ENCODE assay signal across 26 mouse cellular contexts in genomic region chr12:105458791-105459190, GRCm38 (mm10). TPM values are rescaled to one million over a fixed set of nuclear protein-coding genes. Genes with fewer than 3 reads are reported as not detected.
DNase-seq lines count a peak whose midpoint lies in the region; ATAC-seq and TF ChIP-seq lines count a peak whose summit lies in the region.
"Had no signal": no experiment of that assay in that cellular context is flagged by ENCODE, and none has a peak within 500 bp of the region (broad histone marks: within the 10 kb centered on the region; RNA-seq: fewer than 3 reads in every experiment).

No protein-coding gene starts in this region.

- H3K9me3 ChIP-seq in hindbrain, embryonic 13.5 days, result no peaks in the 10 kb centered on the region
- no peaks in the 10 kb centered on the region for H3K9me3 ChIP-seq in hindbrain, postnatal 0 days (ENCODE audit: low read length)
- H3K9me3 ChIP-seq: embryonic facial prominence, embryonic 10.5 days; embryonic facial prominence, embryonic 13.5 days; forebrain, embryonic 12.5 days; forebrain, embryonic 15.5 days; heart, embryonic 12.5 days; heart, embryonic 15.5 days; hindbrain, embryonic 15.5 days had no signal

- no peak overlapping the region for H3K4me3 ChIP-seq in hindbrain, embryonic 13.5 days
- H3K4me3 ChIP-seq in hindbrain, postnatal 0 days (ENCODE audit: low read length), result no peak overlapping the region
- H3K4me3 ChIP-seq: embryonic facial prominence, embryonic 10.5 days; embryonic facial prominence, embryonic 13.5 days; erythroblast, embryonic 14.5 days; forebrain, embryonic 12.5 days; forebrain, embryonic 15.5 days; heart, embryonic 12.5 days; heart, embryonic 15.5 days; hindbrain, embryonic 15.5 days had no signal

- DNase-seq in adrenal gland, adult (ENCODE audit: inconsistent age in 2 of 2, low spot score in 1 of 2), result peak; percentile 67 to 81
- DNase-seq in adrenal gland, postnatal 4 days (ENCODE audit: low spot score in 2 of 2), result no peak
- DNase-seq in hindbrain, postnatal 0 days (ENCODE audit: low spot score), result no peak
- peak; percentile 39 for DNase-seq in testis, postnatal 10 days (ENCODE audit: low spot score)
- no peak for DNase-seq in testis, postnatal 14 days (ENCODE audit: low spot score)
- no peak for DNase-seq in heart, postnatal 4 days
- DNase-seq: cerebellum, adult 11-12 months; cerebellum, adult 8-10 months; cerebellum, postnatal 10 days; cerebellum, postnatal 36 days; embryo, embryonic 11 days; gastrocnemius, postnatal 25 days; heart, adult 18-20 months; heart, postnatal 10 days; heart, postnatal 36 days had no signal

- H3K27ac ChIP-seq in hindbrain, embryonic 13.5 days, result no peak overlapping the region
- H3K27ac ChIP-seq in hindbrain, postnatal 0 days, result no peak overlapping the region
- H3K27ac ChIP-seq: embryonic facial prominence, embryonic 10.5 days; embryonic facial prominence, embryonic 13.5 days; forebrain, embryonic 12.5 days; forebrain, embryonic 15.5 days; heart, embryonic 15.5 days; hindbrain, embryonic 15.5 days had no signal

- H3K4me2 ChIP-seq in hindbrain, embryonic 13.5 days, result 0 out of 2 replicates have a peak overlapping the region, but pooled peaks have one; percentile 8
- no peak overlapping the region for H3K4me2 ChIP-seq in hindbrain, postnatal 0 days (ENCODE audit: low read depth, low read length)
- H3K4me2 ChIP-seq: embryonic facial prominence, embryonic 13.5 days; forebrain, embryonic 12.5 days; forebrain, embryonic 15.5 days; heart, embryonic 12.5 days; heart, embryonic 15.5 days; hindbrain, embryonic 15.5 days had no signal

- 0 out of 2 replicates have a peak overlapping the region, but pooled peaks have one; percentile 43 for H3K9ac ChIP-seq in hindbrain, embryonic 13.5 days
- H3K9ac ChIP-seq in hindbrain, postnatal 0 days (replicated peaks; ENCODE audit: low read length), result no peak overlapping the region
- H3K9ac ChIP-seq: embryonic facial prominence, embryonic 13.5 days; forebrain, embryonic 12.5 days; forebrain, embryonic 15.5 days; heart, embryonic 12.5 days; heart, embryonic 15.5 days; hindbrain, embryonic 15.5 days had no signal

- WGBS in hindbrain, embryonic 13.5 days, result 94% methylated on average over 6 of the region's 6 CpGs
- WGBS in hindbrain, postnatal 0 days, result 90% methylated on average over 6 of the region's 6 CpGs

- H3K36me3 ChIP-seq in hindbrain, embryonic 13.5 days, result peaks cover 12% of the 10 kb centered on the region; the same call in 1 of the 2 replicates
- H3K36me3 ChIP-seq in hindbrain, postnatal 0 days (ENCODE audit: insufficient read depth, low read length), result no peaks in the 10 kb centered on the region
- H3K36me3 ChIP-seq: heart, embryonic 12.5 days; heart, embryonic 15.5 days; hindbrain, embryonic 15.5 days had no signal

- peaks cover 65% of the 10 kb centered on the region for H3K4me1 ChIP-seq in hindbrain, embryonic 13.5 days (replicated peaks)
- peaks cover 17% of the 10 kb centered on the region; the same call in 1 of the 2 replicates for H3K4me1 ChIP-seq in hindbrain, postnatal 0 days (ENCODE audit: insufficient read depth, low read length)

- no peak for ATAC-seq in hindbrain, embryonic 13.5 days (ENCODE audit: low FRiP score)
- no peak for ATAC-seq in hindbrain, postnatal 0 days
- ATAC-seq: activated CD4-positive, CD25-positive, alpha-beta regulatory T cell, adult 4 months; forebrain, embryonic 15.5 days; intestine, embryonic 16.5 days had no signal

- no peaks in the 10 kb centered on the region for H3K27me3 ChIP-seq in hindbrain, embryonic 13.5 days
- H3K27me3 ChIP-seq in hindbrain, postnatal 0 days (ENCODE audit: insufficient read depth, low read length), result no peaks in the 10 kb centered on the region
- H3K27me3 ChIP-seq: embryonic facial prominence, embryonic 13.5 days; forebrain, embryonic 12.5 days; forebrain, embryonic 15.5 days; hindbrain, embryonic 15.5 days had no signal

- no peak for TF ChIP-seq CTCF in hindbrain, postnatal 0 days (IDR thresholded peaks at IDR 0.05; ENCODE audit: low read depth)

RNA-seq across cellular contexts. Expression of gene D430019H16Rik, which starts 5.1 kb away (rescaled TPM):
- 10 to 100 TPM; 14.6 to 16.0 TPM for total RNA-seq in adrenal gland, postnatal 4 days (2021)
- polyA plus RNA-seq in hindbrain, embryonic 13.5 days (2015; fragmentation: Nextera tagmentation; extraction: Ambion mirVana), result 12.3 TPM in 2 replicates
- total RNA-seq in hindbrain, postnatal 0 days (2014; rRNA removed), result 140 TPM in 2 replicates
- 8.6 and 8.9 TPM in 2 replicates for polyA plus RNA-seq in hindbrain, postnatal 0 days (2015; fragmentation: Nextera tagmentation; extraction: Ambion mirVana)
- 1 to 10 TPM; 1.0 to 1.2 TPM for total RNA-seq in heart, postnatal 4 days (2021)
- polyA plus RNA-seq: erythroblast, embryonic 14.5 days had no signal

Comparison
In these comparisons a context has a peak if more than half of its experiments do, and no peak if none do; other contexts are left out.
1. DNase-seq: peak in adrenal gland, adult (2 of 2) and testis, postnatal 10 days (single experiment); none in adrenal gland, postnatal 4 days (0 of 2), hindbrain, postnatal 0 days (single experiment), testis, postnatal 14 days (single experiment) and heart, postnatal 4 days (single experiment).
2. RNA of gene D430019H16Rik, which starts 5.1 kb away (total RNA-seq): 140 TPM in hindbrain, postnatal 0 days and 14.6 to 16.0 TPM in adrenal gland, postnatal 4 days; 1.0 to 1.2 TPM in heart, postnatal 4 days; every median in the first group is over 4 times any median in the second.